Mouse (Mus musculus): ENCODE results near the gene Pofut2.

DNA sequence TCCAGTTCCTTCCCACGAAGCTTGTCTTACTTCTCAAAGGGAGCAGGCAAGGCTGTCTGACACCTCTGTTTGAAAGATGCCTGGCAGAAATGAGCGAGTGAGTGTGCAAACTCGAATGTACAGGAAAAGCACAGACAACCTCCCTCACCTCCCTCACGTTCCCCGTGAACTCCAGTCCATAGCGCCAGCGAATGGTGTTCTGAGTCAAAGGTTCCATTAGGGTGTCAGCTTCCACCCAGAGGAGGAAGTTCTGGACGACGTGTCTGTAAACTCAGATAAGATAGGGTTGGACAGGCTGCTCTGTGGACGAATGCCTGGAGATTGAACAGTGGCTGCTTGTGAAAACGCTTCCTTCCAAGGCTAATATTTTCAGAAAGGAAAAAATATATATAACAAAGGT is 37.9 kb upstream of the Pofut2 start:
- TF ChIP-seq CTCF (IDR thresholded peaks at IDR 0.05) (no peak), EP300 (IDR thresholded peaks at IDR 0.05) (peak; percentile 86)
